Mouse (Mus musculus) left cerebral cortex, postnatal 14 days (tissue): ENCODE measurements around the gene Rbms3. TPM values are rescaled to one million over a fixed set of nuclear protein-coding genes. Genes with fewer than 3 reads are reported as not detected.
A peak's percentile ranks its signal among the peaks of the same experiment; 100 is the strongest.

Experiments used
- DNase-seq, 2 experiments: peaks; one replicate each; pipeline ENCODE4 v3.0.0; 2021 to 2022; ENCODE audit warnings: low spot score in 2 of 2, mixed read lengths in 1 of 2
- intact Hi-C: fragments of 180-260 bp; cut with DNase I; formaldehyde crosslinking; loops from one replicate; pipeline ENCODE4 v1.15.1; 2025
- long read RNA-seq, 2 experiments: library from polyadenylated mRNA; stranded (forward); transcript quantifications; one replicate each; pipeline ENCODE4 v2.0.0; 2021
- total RNA-seq, 2 experiments: library from RNA; stranded (reverse); gene quantifications; 2 replicates each; pipeline ENCODE4 v1.2.3; 2021

Rbms3 gene
- 10 to 100 TPM; 12.9 to 14.4 TPM for total RNA-seq
- long read RNA-seq, experiment 1, partial matches to known transcripts, result 1 of 3 reads
- long read RNA-seq, experiment 1, other reads (novel, unspliced or antisense), result 2 of 3 reads
- long read RNA-seq, experiment 2, partial matches to known transcripts, result 1 of 6 reads
- long read RNA-seq, experiment 2, other reads (novel, unspliced or antisense), result 5 of 6 reads

GRCm38 (mm10) chr9:117629771-117630170 is at the start of gene Rbms3:
TSS of gene Rbms3 (minus strand) at chr9:117629913.
- no peak for DNase-seq
- intact Hi-C loops, result no loop called here

DNA sequence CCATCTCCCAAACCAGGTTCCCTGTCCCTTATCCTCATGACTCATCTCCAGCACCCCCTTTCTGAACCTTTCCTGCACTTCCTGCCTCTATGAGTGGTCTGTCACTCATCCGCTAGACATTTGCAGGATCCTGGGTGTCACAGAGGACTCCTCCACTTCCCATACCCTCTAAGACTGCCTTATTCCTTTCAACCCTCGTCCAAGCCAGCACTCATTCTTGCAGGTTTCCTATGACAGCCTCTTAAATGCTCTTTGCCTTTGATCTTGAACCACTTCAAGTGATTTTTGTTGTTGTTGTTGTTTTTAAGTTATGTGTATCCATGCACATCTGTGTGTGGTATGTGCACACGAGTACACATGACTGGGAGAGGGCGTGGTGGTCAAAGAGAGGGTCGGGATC is 43.6 kb upstream of the Rbms3 start:
- intact Hi-C loops, result no loop called here
- no peak for DNase-seq

GRCm38 (mm10) chr9:117654626-117655025 is 24.9 kb upstream of the Rbms3 start:
- DNase-seq, result no peak
- intact Hi-C loops, result no loop called here

DNA sequence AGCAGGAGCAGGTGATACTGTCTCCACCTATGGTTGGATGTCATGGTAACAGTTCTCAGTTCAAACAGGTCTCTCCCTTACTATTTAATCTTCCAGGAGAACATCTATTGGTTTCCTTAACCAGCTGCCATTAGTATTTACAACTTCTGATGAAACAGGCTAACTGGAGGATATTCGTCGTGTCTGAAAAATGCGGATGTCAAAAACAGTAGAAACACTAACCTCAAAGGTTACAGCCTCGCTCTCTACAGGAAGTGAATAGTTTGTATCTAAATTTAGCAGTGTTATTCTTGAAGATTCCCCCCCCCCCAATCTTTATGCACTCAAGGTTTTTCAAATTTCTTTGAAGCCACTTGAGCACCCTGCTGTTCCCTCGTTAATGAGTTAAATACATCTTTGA is 23.9 kb upstream of the Rbms3 start:
- no peak for DNase-seq
- intact Hi-C loops, result no loop called here

GRCm38 (mm10) chr9:117646131-117646530 is 16.4 kb upstream of the Rbms3 start:
- no peak for DNase-seq
- intact Hi-C loops, result no loop called here

DNA sequence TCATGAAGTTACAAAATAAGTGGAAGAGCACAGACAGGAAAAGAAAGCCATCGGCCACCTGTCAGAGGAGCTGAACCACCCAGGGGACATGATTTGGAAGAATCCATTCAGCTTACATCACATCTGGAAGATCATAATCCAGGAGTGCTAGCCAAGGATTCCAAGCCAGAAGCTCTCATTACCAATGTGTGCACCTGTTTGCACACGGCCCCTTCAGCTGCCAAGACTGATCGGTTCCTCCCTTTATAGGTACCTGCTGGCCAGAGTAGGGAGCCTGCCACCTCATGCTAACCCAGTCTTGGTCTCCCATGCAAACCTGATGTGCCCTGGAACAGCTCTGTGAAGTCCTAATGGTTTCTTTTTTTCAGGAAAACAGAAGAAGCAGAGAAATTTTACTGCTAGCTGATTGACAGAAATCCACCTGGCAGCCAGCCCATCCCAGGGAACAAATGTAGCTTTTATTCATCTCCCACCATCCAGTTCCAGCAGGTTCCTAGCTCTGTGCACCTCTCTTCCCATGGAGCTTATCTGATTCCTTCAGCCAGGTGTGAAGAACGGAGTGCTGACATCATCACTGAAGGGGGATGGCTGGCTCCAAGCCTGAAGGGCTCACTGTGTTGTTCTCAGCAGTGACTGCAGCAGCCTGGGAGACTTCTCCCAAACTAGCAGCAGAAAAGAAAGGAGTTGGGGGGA is 11.5 kb upstream of the Rbms3 start:
- peak in 1 of 2 experiments; percentile 9 for DNase-seq
- intact Hi-C loops, result no loop called here

- no peak for DNase-seq
- intact Hi-C loops, result no loop called here
Measured at GRCm38 (mm10) chr9:117638623-117639185, 9.0 kb upstream of the Rbms3 start.

- DNase-seq, result no peak
- intact Hi-C loops, result no loop called here
Measured at GRCm38 (mm10) chr9:117636492-117636891, 6.8 kb upstream of the Rbms3 start.

GRCm38 (mm10) chr9:117627173-117627572 is 2.5 kb downstream of the Rbms3 start:
- no peak for DNase-seq
- intact Hi-C loops, result no loop called here

GRCm38 (mm10) chr9:117600781-117601180 is 28.9 kb downstream of the Rbms3 start:
- intact Hi-C loops, result no loop called here
- DNase-seq, result no peak

DNA sequence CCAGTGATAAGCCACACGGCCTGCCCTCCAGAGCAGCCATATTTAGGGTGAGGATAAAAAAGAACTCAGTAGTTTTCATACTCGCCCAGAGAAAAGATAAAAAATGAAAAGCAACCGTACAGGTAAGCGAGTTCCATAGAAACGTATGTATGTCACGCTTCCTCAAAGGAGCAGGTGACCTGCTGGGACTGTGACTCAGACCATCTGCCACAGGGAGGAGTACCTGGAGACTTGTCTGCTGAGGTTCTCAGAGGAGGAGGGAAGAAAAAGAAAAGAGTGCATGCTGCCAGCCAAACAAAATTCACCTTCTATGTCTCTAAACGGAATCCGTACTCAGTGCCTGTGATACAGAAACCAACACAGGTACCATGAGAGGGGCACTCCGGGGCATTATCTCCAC is 30.4 kb downstream of the Rbms3 start:
- no peak for DNase-seq
- intact Hi-C loops, result no loop called here

- intact Hi-C loops, result no loop called here
- DNase-seq, result no peak
Measured at GRCm38 (mm10) chr9:117596162-117596561, 33.6 kb downstream of the Rbms3 start.

GRCm38 (mm10) chr9:117585345-117585744 is 44.4 kb downstream of the Rbms3 start:
- peak in 1 of 2 experiments; percentile 17 for DNase-seq
- intact Hi-C loops, result no loop called here

DNA sequence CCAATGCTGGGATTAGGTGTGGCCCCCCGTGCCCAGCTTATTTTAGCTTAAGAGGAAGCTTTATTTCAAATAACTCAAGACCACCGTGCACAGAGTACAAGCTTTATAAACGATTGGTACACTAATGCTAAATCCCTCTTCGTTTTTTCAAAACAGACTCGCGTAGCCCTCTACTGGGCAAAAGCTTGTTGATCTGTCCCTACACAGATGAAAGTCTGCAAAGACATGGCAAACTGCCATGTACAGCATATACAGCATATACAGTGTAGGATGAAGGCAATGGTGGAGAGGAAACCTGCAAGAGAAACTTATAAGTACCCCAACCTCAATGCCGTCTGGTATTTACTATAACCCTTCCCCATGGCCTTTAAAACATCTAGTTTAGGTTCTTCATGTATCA is 46.1 kb downstream of the Rbms3 start:
- intact Hi-C loops, result no loop called here
- peak; percentile 9 to 31 for DNase-seq

DNA sequence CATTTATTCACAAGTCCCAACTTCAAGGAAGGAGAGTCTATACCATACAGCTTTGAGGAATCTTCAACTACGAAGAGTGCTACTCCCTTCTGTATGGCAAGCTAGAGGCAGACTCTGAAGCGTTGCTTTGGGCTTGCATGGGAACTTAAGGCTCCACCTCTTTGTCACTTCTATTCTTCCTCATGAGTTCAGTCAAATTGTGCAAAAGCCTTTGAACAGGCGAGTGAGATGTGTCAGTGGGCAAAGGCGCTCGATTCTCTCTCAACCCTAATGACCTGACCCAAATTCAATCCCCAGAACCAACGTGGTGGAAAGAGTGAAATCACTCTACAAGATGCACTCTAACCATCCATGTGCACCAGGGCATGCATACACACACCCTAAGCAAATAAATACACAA is 47.1 kb downstream of the Rbms3 start:
- intact Hi-C loops, result no loop called here
- DNase-seq, result no peak

DNA sequence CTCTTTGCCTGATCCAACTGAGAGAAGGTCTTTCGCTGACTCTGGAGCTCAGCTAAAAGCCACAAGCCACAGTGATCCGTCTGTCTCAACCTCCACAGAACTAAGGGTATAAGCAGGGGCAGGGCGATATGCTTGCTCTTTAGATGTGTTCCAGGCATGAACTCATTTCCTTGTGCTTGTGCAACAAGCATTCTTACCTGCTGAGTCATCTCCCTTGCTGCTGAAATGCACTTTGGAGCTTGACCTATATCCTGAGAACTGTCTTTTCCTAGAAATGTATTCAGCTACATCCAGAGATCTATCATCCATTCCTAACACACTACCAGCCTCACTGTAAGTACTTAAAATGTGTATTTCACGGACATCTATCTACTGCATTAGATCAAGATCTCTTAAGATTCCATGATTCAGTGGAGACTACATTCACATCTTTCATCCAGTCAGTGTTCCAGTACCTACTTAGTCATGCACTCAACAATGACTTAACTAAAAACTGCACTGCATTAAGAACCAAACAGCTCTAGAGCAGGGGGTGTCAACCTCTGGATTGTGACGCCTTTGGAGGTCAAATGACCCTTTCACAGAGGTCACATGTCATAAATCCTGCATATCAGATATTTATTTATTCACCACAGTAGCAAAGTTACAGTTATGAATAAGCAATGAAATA is 58.4 kb downstream of the Rbms3 start:
- DNase-seq, result no peak
- intact Hi-C loops, result no loop called here

- no peak for DNase-seq
- intact Hi-C loops, result no loop called here
Measured at GRCm38 (mm10) chr9:117570240-117570821, 59.4 kb downstream of the Rbms3 start.

DNA sequence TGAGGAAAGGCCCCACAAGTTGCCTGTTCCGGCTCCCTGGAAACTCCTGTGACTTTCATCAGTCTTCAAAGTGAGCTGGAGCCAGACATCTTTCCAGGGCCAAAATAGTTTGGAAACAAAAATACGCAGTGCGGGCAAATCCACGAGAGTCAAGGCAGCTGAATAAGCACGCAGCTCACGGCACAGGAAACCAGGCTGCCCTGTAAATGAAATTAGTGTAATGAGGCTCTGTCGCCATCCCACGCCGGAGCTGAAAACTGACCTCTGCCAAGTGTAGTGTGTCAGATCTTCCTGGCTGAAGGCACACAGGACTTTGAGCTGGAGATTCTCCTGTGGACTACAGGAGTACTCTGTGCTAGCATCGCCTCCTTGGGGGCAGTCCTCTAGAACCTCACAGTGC is 63.4 kb downstream of the Rbms3 start:
- intact Hi-C loops, result no loop called here
- DNase-seq, result no peak

GRCm38 (mm10) chr9:117558562-117558961 is 71.2 kb downstream of the Rbms3 start:
- DNase-seq, result no peak
- intact Hi-C loops, result no loop called here

DNA sequence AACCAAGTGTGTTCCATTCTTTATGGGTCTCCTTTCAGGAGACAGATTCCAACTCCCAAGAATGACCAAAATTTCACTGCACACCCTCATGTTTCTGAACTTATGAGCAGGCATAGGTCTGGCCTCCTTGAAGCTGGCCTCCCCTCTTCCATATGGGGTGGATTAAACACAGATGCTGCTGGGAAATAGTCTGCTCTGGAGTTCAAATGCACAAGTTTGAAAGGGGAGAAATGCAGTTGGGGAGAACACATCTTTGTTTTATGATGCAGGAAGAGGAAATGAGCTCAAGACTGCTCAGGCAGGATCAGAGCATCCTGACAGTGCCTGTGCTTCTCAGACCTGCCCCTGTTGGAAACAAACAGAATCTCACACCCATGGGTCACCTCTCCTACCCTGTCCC is 75.4 kb downstream of the Rbms3 start:
- intact Hi-C loops, result no loop called here

More for the DNA sequence above, 75.4 kb downstream of the Rbms3 start:
- no peak for DNase-seq
